Mouse (Mus musculus) midbrain, embryonic 15.5 days (tissue): ENCODE results near the gene Sag. TPM values are rescaled to one million over a fixed set of nuclear protein-coding genes. Genes with fewer than 3 reads are reported as not detected.
"Not testable (repeated sequence)": the region's sequence is repeated elsewhere in the genome, so short reads cannot be mapped to it uniquely, and the experiment has no call there.

Experiments
- ATAC-seq: fragments of 200-750 bp; cut with Nextera tagmentation; replicated peaks from 2 replicates; pipeline ENCODE4 v1.8.0; 2017; ENCODE audit warnings: moderate TSS enrichment
- H3K27ac ChIP-seq: fragments of 300-500 bp; sonication (generic); 2 replicates; pipeline ENCODE4 v1.5.1; 2015; ENCODE audit warnings: mild to moderate bottlenecking, inconsistent platforms
- H3K27me3 ChIP-seq: fragments of 300-500 bp; sonication (generic); replicated peaks from 2 replicates; pipeline ENCODE4 v1.6.1; 2015; ENCODE audit warnings: inconsistent platforms
- H3K36me3 ChIP-seq: fragments of 300-500 bp; sonication (generic); replicated peaks from 2 replicates; pipeline ENCODE4 v1.6.1; 2015; ENCODE audit warnings: inconsistent platforms
- H3K4me1 ChIP-seq: fragments of 300-500 bp; sonication (generic); 2 replicates; pipeline ENCODE4 v1.6.1; 2015; ENCODE audit warnings: inconsistent platforms
- H3K4me2 ChIP-seq: fragments of 300-500 bp; sonication (generic); 2 replicates; pipeline ENCODE4 v1.6.1; 2015; ENCODE audit warnings: inconsistent platforms, mild to moderate bottlenecking, moderate library complexity
- H3K4me3 ChIP-seq: fragments of 300-500 bp; sonication (generic); 2 replicates; pipeline ENCODE4 v1.5.1; 2015; ENCODE audit warnings: mild to moderate bottlenecking, inconsistent platforms
- H3K9ac ChIP-seq: fragments of 300-500 bp; sonication (generic); 2 replicates; pipeline ENCODE4 v1.6.1; 2015; ENCODE audit warnings: mild to moderate bottlenecking, inconsistent platforms
- H3K9me3 ChIP-seq: fragments of 300-500 bp; sonication (generic); 2 replicates; pipeline ENCODE4 v1.6.1; 2016; ENCODE audit warnings: inconsistent platforms
- WGBS: fragments of 180-500 bp; shearing (Covaris S2); methylation state at CpG from one replicate; pipeline ENCODE4 v1.1.7; 2015; ENCODE audit warnings: mixed read lengths; 5-methylcytosine and 5-hydroxymethylcytosine counted together
- polyA plus RNA-seq: library from polyadenylated mRNA; unstranded; fragments of >200 nt; fragmentation: Nextera tagmentation; extraction: Ambion mirVana; gene quantifications from 2 replicates; pipeline ENCODE4 v1.2.1, GENCODE M21; 2015

The Sag gene
- polyA plus RNA-seq, 1 experiment from 2014 or later: 2.7 TPM

DNA sequence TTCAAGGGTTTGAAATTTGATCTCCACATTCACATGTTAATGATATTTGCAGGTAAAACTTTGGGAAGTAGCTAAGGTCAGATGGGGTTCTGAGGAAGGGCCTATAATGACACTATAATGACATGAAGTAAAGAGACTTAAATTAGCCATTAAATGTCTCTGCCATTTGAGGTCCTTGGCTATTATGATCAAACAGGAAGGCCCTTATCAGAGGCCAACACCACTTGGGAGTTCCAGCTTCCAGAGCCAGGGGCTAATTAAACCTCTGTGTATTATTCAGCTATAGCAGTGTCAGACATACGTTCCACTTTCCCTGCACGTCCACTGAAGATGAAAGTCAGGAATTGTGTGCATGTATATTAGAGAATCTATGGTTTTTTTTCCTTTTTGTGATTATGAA, 23.0 kb downstream of the Sag start:
- Histone ChIP-seq H3K9me3 (no peaks in the 10 kb centered on the region), H3K9ac (no peak overlapping the region), H3K27me3 (no peaks in the 10 kb centered on the region), H3K36me3 (no peaks in the 10 kb centered on the region), H3K4me3 (no peak overlapping the region), H3K4me2 (no peak overlapping the region), H3K27ac (no peak overlapping the region), H3K4me1 (no peaks in the 10 kb centered on the region)
- WGBS: 49% methylated on average over 2 of the region's 2 CpGs
- no peak for ATAC-seq

DNA sequence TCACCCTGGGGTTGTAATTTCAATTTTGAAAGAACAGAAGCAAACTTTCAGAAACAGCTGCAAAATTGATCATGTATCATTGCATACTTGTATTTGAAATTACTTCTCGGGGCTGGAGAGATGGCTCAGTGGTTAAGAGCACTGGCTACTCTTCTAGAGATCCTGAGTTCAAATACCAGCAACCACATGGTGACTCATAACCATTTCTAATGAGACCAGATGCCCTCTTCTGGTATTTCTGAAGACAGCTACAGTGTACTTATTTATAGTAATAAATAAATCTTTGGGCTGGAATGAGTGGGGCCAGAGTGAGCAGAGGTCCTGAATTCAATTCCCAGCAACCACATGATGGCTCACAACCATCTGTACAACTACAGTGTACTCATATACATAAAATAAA, 24.0 kb downstream of the Sag start:
- not testable (repeated sequence) for ATAC-seq, H3K9ac ChIP-seq, H3K4me3 ChIP-seq

DNA sequence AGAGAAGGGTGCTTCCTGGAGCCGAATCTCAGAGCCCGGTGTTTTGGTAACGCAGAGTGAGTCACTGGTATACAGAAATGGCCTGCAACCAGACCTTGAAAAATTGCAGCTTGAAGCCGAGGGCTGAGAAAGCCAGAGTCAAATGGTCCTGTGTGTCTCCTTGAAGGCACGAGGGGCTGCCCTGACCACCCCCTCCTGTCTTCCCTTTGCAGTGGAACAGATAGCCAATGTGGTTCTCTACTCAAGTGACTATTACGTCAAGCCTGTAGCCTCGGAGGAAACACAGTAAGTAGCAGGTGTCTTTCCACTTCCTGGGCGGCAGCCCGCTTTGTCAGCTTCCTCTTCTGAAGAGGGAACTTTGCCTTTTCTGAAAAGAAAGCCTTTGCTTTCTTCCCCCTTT, 24.7 kb downstream of the Sag start:
- 84% methylated on average over 9 of the region's 9 CpGs for WGBS
- H3K27ac ChIP-seq: no peak overlapping the region
- no peak overlapping the region for H3K9ac ChIP-seq
- no peak overlapping the region for H3K4me2 ChIP-seq
- no peaks in the 10 kb centered on the region for H3K27me3 ChIP-seq
- no peaks in the 10 kb centered on the region for H3K9me3 ChIP-seq
- no peaks in the 10 kb centered on the region for H3K4me1 ChIP-seq
- no peaks in the 10 kb centered on the region for H3K36me3 ChIP-seq
- no peak for ATAC-seq
- H3K4me3 ChIP-seq: no peak overlapping the region

More for the DNA sequence above, 24.0 kb downstream of the Sag start:
- H3K4me2 ChIP-seq, H3K27me3 ChIP-seq, H3K36me3 ChIP-seq, H3K27ac ChIP-seq, H3K4me1 ChIP-seq, H3K9me3 ChIP-seq: not testable (repeated sequence)
- whole genome bisulfite sequencing: 89% methylated on average over 1 of the region's 1 CpGs

DNA sequence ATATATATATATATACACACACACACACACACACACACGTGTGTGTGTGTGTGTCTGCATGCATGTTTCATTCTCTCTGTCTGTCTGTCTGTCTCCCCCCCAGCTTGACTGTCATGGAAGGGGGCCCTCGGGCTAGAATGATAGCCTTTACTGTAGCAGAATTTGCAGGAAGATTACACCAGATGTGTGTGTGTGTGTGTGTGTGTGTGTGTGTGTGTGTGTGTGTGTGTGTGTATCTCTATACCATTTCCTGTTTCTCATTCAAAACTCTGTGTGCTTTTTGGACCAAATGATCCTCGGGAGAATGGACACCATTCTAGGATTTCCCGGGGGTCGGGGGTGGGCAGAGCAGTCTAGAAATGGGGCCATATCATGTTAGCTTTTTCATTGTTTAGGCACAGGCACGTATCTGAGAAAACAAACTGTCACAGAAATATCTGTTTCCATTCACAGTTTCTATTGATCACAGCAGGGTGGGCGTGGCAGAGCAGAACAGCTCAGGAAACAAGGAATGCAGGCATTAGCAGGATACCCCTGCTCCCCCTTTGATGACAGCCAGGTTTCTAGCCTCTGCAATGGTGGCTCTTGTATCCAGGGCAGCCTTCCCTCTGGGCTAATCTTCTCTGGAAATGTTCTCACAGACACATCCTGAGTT, 25.6 kb downstream of the Sag start:
- Histone ChIP-seq H3K4me2 (no peak overlapping the region), H3K4me1 (no peaks in the 10 kb centered on the region), H3K9ac (no peak overlapping the region), H3K4me3 (no peak overlapping the region), H3K9me3 (no peaks in the 10 kb centered on the region), H3K36me3 (no peaks in the 10 kb centered on the region), H3K27ac (no peak overlapping the region), H3K27me3 (no peaks in the 10 kb centered on the region)
- no peak for ATAC-seq
- 32% methylated on average over 7 of the region's 7 CpGs for WGBS

DNA sequence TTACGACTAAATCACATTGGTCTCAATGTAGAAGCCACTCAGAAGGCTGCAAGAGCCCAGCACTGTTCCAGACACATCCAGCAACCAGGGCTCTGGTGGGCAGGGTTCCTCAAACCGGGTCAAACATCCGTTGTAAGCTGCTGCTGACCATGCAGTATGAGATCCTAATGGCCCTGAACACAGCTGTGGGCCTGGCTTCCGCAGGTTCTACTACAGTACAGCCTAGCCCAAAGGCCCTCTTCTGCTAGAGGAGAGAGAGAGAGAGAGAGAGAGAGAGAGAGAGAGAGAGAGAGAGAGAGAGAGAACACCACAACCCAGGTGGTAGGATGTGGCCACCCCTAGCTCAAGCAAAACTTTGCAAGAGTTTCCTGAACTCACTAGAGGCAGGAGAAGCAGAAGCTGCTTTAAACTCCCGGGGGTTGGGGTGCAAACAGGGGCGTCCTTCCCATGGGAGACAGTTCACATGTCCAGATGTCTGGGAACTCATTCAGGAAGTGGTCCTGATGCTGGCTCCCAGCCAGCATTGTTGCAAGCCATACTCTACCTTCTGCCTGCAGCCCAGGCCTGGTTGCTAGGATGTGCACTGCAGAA, 26.2 kb downstream of the Sag start:
- no peak for ATAC-seq
- Histone ChIP-seq H3K4me3 (no peak overlapping the region), H3K4me1 (no peaks in the 10 kb centered on the region), H3K36me3 (no peaks in the 10 kb centered on the region), H3K4me2 (no peak overlapping the region), H3K27ac (no peak overlapping the region), H3K9me3 (no peaks in the 10 kb centered on the region), H3K9ac (no peak overlapping the region), H3K27me3 (no peaks in the 10 kb centered on the region)
- WGBS: 63% methylated on average over 6 of the region's 6 CpGs

DNA sequence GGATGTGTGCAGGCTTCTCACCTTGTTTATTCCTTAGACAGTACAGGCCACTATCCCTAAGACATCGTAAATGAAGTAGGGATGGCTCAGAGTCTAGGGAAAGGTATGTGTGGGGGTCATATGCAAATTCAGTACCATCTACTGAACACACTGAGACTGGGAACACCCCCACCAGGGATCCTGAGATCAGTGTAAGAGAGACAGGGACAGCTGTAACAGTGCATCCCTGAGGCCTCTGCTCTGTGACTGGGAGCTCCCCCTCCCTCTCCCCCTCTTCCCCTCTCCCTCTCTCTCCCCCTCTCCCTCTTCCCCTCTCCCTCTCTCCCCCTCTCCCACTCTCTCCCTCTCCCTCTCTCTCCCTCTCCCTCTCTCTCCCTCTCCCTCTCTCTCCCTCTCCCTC, 33.0 kb downstream of the Sag start:
- no peaks in the 10 kb centered on the region for H3K9me3 ChIP-seq
- ATAC-seq: no peak
- no peak overlapping the region for H3K9ac ChIP-seq
- H3K27me3 ChIP-seq: no peaks in the 10 kb centered on the region
- no peak overlapping the region for H3K27ac ChIP-seq
- H3K4me2 ChIP-seq: no peak overlapping the region
- WGBS: 68% methylated on average over 1 of the region's 1 CpGs
- no peak overlapping the region for H3K4me3 ChIP-seq
- no peaks in the 10 kb centered on the region for H3K4me1 ChIP-seq
- H3K36me3 ChIP-seq: no peaks in the 10 kb centered on the region

DNA sequence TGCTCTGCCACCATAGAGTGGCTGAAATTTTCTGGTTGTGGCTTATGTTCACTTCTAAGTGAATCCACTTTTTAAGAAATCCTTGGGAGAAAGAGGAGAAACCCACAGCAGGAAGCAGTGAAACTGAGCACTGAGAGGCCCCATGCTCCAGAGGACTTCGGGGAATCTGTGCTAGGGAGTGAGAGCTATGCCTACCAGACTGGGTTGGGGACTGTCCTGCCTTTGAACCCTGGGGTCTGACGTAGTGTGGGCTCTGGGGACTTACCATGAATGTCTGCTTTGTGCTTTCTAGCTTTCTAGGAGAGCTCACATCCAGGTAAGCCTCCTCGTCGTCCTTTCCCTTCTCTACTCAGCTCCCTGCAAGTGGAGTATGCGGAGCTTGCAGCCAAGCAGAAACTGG, 33.5 kb downstream of the Sag start:
- no peak overlapping the region for H3K9ac ChIP-seq
- H3K27ac ChIP-seq: no peak overlapping the region
- WGBS: 40% methylated on average over 5 of the region's 5 CpGs
- no peaks in the 10 kb centered on the region for H3K36me3 ChIP-seq
- no peaks in the 10 kb centered on the region for H3K9me3 ChIP-seq
- H3K4me3 ChIP-seq: no peak overlapping the region
- no peaks in the 10 kb centered on the region for H3K27me3 ChIP-seq
- no peak overlapping the region for H3K4me2 ChIP-seq
- H3K4me1 ChIP-seq: no peaks in the 10 kb centered on the region
- no peak for ATAC-seq

DNA sequence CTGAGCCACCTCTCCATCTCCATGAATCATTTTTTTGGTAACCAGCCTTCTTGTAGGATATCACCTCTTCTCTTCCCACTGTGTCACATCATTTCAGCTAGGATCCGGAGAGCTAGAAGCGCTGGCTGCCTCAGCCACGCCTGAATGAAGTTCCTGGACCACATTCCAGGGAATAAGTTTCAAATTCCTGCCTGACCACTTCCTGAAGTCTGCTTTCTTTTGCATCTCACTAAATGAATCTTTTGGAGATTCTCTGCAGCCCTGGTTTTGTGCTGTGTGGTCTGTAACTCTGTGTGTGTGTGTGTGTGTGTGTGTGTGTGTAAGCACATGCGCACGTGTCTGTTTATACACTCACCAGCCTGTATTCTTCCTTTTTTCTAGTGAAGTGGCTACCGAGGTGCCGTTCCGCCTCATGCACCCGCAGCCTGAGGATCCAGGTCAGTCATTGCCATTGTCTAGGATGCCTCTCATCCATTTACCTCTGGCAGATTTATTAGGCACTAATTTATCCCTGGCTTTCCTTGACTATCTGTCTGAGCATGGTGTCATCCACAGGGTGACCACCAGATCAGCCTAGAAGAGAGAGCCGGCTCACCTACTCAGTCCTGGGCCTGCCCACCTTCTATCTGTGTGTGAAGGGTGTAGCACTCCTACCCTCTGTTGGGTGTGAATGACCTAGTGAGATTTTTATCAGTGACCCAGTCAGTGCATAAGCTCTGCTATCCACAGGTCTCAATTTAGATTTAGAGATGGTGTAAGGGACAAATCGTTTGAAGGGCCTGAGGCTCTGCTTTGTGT, 37.1 kb downstream of the Sag start:
- no peak overlapping the region for H3K4me3 ChIP-seq
- H3K4me1 ChIP-seq: no peaks in the 10 kb centered on the region
- no peaks in the 10 kb centered on the region for H3K9me3 ChIP-seq
- H3K36me3 ChIP-seq: no peaks in the 10 kb centered on the region
- H3K9ac ChIP-seq: no peak overlapping the region
- ATAC-seq: no peak
- 86% methylated on average over 11 of the region's 11 CpGs for WGBS
- no peaks in the 10 kb centered on the region for H3K27me3 ChIP-seq
- no peak overlapping the region for H3K4me2 ChIP-seq
- H3K27ac ChIP-seq: no peak overlapping the region

DNA sequence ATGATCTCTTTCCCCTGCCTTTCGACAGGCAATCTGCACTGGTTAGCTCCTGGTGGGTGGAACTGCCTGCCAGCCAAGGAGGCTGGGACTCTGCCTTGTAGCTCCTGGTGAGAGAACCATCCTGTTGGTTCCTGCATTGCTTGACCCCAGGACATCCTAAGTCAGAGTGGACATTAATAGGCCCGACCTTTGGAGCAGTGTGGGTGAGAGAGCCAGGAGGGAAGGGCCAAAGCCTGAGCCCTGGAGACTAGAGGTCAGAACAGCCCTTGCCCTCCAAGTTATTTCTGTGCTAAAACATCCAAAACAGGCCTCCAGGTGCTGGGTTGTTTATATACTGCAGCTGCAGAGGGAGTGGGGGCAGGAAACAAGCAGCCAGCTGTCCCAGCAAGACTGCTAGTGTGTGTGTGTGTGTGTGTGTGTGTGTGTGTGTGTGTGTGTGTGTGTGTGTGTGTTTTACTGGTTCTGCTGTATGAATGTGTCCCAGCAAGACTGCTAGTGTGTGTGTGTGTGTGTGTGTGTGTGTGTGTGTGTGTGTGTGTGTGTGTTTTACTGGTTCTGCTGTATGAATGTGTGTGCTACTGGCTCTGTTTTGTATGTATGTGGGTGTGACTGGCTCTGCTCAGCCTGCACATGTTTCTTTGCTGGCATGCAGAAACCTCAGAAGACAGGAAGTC, 43.5 kb downstream of the Sag start:
- no peaks in the 10 kb centered on the region for H3K36me3 ChIP-seq
- H3K9ac ChIP-seq: no peak overlapping the region
- no peak overlapping the region for H3K4me2 ChIP-seq
- H3K27ac ChIP-seq: no peak overlapping the region
- no peaks in the 10 kb centered on the region for H3K27me3 ChIP-seq
- H3K4me1 ChIP-seq: no peaks in the 10 kb centered on the region
- 44% methylated on average over 2 of the region's 2 CpGs for WGBS
- no peaks in the 10 kb centered on the region for H3K9me3 ChIP-seq
- H3K4me3 ChIP-seq: no peak overlapping the region
- ATAC-seq: no peak

DNA sequence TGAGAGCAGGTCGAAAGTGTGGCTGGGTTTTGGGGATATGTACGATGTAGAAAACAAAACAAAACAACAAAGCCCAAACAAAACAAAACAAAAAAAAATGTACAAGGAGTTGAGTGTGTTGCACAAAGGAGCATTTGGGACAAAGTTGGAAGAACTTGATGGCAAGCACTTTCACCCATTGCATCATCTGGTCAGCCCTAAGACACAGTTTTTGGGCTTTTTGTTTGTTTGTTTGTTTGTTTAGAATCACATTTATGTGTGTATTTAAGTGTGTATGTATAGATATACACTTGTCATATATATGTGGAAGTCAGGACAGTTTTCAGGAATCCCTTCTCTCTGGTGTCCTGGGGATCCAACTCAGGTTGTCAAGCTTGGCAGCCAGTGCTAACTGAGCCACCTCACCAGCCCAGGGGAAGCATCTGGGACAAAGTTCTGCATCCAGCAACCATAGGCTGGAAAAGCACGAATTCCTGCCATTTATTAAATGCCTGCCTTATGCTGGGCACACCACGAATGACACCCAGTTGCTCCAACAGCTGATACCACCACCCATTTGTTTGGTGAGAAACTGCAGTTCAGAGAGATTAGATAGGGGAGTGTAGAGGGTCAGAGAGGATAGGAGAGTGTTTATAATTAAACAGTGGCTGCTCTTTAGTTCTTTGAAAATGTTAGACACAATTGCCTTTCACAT, 44.1 kb downstream of the Sag start:
- H3K4me2 ChIP-seq: no peak overlapping the region
- no peaks in the 10 kb centered on the region for H3K9me3 ChIP-seq
- WGBS: 66% methylated on average over 4 of the region's 4 CpGs
- no peak for ATAC-seq
- H3K4me1 ChIP-seq: peaks cover 4% of the 10 kb centered on the region
- no peak overlapping the region for H3K27ac ChIP-seq
- H3K9ac ChIP-seq: no peak overlapping the region
- no peak overlapping the region for H3K4me3 ChIP-seq
- H3K27me3 ChIP-seq: no peaks in the 10 kb centered on the region
- H3K36me3 ChIP-seq: no peaks in the 10 kb centered on the region

DNA sequence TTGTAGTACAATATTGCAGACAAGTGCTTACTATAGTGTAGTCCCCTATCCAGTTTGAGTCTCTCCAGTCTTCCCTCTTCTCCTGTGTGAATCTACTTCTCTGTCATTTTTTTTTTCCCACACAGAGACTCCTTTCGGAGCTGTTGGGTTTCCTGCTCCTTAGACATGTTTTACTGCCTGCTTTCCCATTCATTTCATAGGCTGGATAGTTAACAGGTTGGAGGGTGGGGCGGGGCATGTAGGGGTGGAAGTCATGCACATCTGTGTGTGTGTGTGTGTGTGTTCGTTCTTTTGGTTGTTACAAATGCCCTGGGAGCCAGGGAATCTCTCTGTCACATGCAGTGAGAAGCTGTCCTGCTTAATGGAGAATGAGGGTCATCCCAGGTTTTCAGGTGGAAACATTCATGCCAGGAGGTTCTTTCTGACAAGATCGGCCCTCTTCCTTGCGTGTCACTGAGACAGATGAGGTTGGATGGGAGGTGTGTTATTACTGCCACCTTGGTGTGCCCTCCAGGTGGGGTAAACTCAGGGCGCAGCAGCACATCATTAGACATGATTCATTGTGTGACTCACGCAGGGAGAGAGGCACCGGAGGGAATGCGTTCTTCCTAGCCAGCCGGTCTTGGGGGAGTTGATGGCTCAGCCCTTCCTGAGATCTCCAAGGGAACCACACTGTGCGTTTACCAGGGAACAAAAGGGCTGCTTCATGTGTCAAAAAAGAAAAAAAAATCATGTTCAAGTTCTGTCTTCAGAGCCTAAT, 44.9 kb downstream of the Sag start:
- H3K27ac ChIP-seq: no peak overlapping the region
- WGBS: 51% methylated on average over 11 of the region's 11 CpGs

More for the DNA sequence above, 44.9 kb downstream of the Sag start:
- Histone ChIP-seq H3K9ac (no peak overlapping the region), H3K4me3 (no peak overlapping the region), H3K27me3 (no peaks in the 10 kb centered on the region), H3K36me3 (no peaks in the 10 kb centered on the region), H3K4me2 (no peak overlapping the region), H3K9me3 (no peaks in the 10 kb centered on the region), H3K4me1 (peaks cover 7% of the 10 kb centered on the region)
- no peak for ATAC-seq
